Mouse (Mus musculus): ENCODE measurements around the gene Lhx5. TPM values are rescaled to one million over a fixed set of nuclear protein-coding genes. Genes with fewer than 3 reads are reported as not detected.

The Lhx5 gene
- polyA plus RNA-seq, 1 experiment: not detected

GRCm38 (mm10) chr5:120404831-120405591, 26.5 kb upstream of the Lhx5 start:
- Histone ChIP-seq H3K36me3 (ENCODE audit: control insufficient read depth, insufficient read depth, low read length) (no peaks in the 10 kb centered on the region), H3K4me1 (ENCODE audit: control insufficient read depth, insufficient read depth, insufficient read length) (no peaks in the 10 kb centered on the region), H3K27me3 (ENCODE audit: control insufficient read depth, insufficient read depth, low read length) (no peaks in the 10 kb centered on the region), H3K27ac (ENCODE audit: insufficient read depth, low read length) (no peak overlapping the region), H3K4me3 (ENCODE audit: extremely low read depth, insufficient read depth, insufficient read length) (no peak overlapping the region)
- TF ChIP-seq POLR2A (IDR thresholded peaks at IDR 0.05; ENCODE audit: low read depth, low read length) (no peak), CTCF (IDR thresholded peaks at IDR 0.05; ENCODE audit: extremely low read depth, insufficient read depth, insufficient read length, insufficient replicate concordance) (no peak)
- no peak for DNase-seq (ENCODE audit: low read depth in 1 of 2, low spot score in 2 of 2)
- WGBS: 76% methylated on average over 12 of the region's 12 CpGs

- TF ChIP-seq CTCF (IDR thresholded peaks at IDR 0.05; ENCODE audit: extremely low read depth, insufficient read depth, insufficient read length, insufficient replicate concordance) (no peak), POLR2A (IDR thresholded peaks at IDR 0.05; ENCODE audit: low read depth, low read length) (no peak)
- Histone ChIP-seq H3K27me3 (ENCODE audit: control insufficient read depth, insufficient read depth, low read length) (no peaks in the 10 kb centered on the region), H3K27ac (ENCODE audit: insufficient read depth, low read length) (no peak overlapping the region), H3K36me3 (ENCODE audit: control insufficient read depth, insufficient read depth, low read length) (no peaks in the 10 kb centered on the region), H3K4me3 (ENCODE audit: extremely low read depth, insufficient read depth, insufficient read length) (no peak overlapping the region), H3K4me1 (ENCODE audit: control insufficient read depth, insufficient read depth, insufficient read length) (no peaks in the 10 kb centered on the region)
- 69% methylated on average over 14 of the region's 14 CpGs for WGBS
- no peak for DNase-seq (ENCODE audit: low read depth in 1 of 2, low spot score in 2 of 2)
Measured at GRCm38 (mm10) chr5:120408933-120409332, 22.6 kb upstream of the Lhx5 start.

- 11% methylated on average over 41 of the region's 41 CpGs for WGBS
- TF ChIP-seq CTCF (IDR thresholded peaks at IDR 0.05; ENCODE audit: extremely low read depth, insufficient read depth, insufficient read length, insufficient replicate concordance): no peak
- no peak for TF ChIP-seq POLR2A (IDR thresholded peaks at IDR 0.05; ENCODE audit: low read depth, low read length)
Measured at GRCm38 (mm10) chr5:120409385-120410378, 21.8 kb upstream of the Lhx5 start.

GRCm38 (mm10) chr5:120413436-120413835, 18.1 kb upstream of the Lhx5 start:
- TF ChIP-seq POLR2A (IDR thresholded peaks at IDR 0.05; ENCODE audit: low read depth, low read length) (no peak), CTCF (IDR thresholded peaks at IDR 0.05; ENCODE audit: extremely low read depth, insufficient read depth, insufficient read length, insufficient replicate concordance) (no peak)
- H3K4me3 ChIP-seq (ENCODE audit: extremely low read depth, insufficient read depth, insufficient read length): no peak overlapping the region
- no peaks in the 10 kb centered on the region for H3K36me3 ChIP-seq (ENCODE audit: control insufficient read depth, insufficient read depth, low read length)
- DNase-seq (ENCODE audit: low read depth in 1 of 2, low spot score in 2 of 2): no peak
- no peak overlapping the region for H3K27ac ChIP-seq (ENCODE audit: insufficient read depth, low read length)
- H3K4me1 ChIP-seq (ENCODE audit: control insufficient read depth, insufficient read depth, insufficient read length): no peaks in the 10 kb centered on the region
- H3K27me3 ChIP-seq (ENCODE audit: control insufficient read depth, insufficient read depth, low read length): no peaks in the 10 kb centered on the region
- WGBS: 78% methylated on average over 6 of the region's 6 CpGs

More at GRCm38 (mm10) chr5:120409385-120410378, 21.8 kb upstream of the Lhx5 start:
- no peak overlapping the region for H3K4me3 ChIP-seq (ENCODE audit: extremely low read depth, insufficient read depth, insufficient read length)
- no peaks in the 10 kb centered on the region for H3K4me1 ChIP-seq (ENCODE audit: control insufficient read depth, insufficient read depth, insufficient read length)
- no peak overlapping the region for H3K27ac ChIP-seq (ENCODE audit: insufficient read depth, low read length)
- H3K36me3 ChIP-seq (ENCODE audit: control insufficient read depth, insufficient read depth, low read length): no peaks in the 10 kb centered on the region
- H3K27me3 ChIP-seq (ENCODE audit: control insufficient read depth, insufficient read depth, low read length): no peaks in the 10 kb centered on the region
- DNase-seq (ENCODE audit: low read depth in 1 of 2, low spot score in 2 of 2): no peak

- TF ChIP-seq POLR2A (IDR thresholded peaks at IDR 0.05; ENCODE audit: low read depth, low read length): no peak
- no peak for TF ChIP-seq CTCF (IDR thresholded peaks at IDR 0.05; ENCODE audit: extremely low read depth, insufficient read depth, insufficient read length, insufficient replicate concordance)
- H3K27ac ChIP-seq (ENCODE audit: insufficient read depth, low read length): no peak overlapping the region
- DNase-seq (ENCODE audit: low read depth in 1 of 2, low spot score in 2 of 2): no peak
- H3K27me3 ChIP-seq (ENCODE audit: control insufficient read depth, insufficient read depth, low read length): no peaks in the 10 kb centered on the region
- H3K4me3 ChIP-seq (ENCODE audit: extremely low read depth, insufficient read depth, insufficient read length): no peak overlapping the region
- WGBS: 87% methylated on average over 8 of the region's 8 CpGs
- H3K36me3 ChIP-seq (ENCODE audit: control insufficient read depth, insufficient read depth, low read length): no peaks in the 10 kb centered on the region
- H3K4me1 ChIP-seq (ENCODE audit: control insufficient read depth, insufficient read depth, insufficient read length): no peaks in the 10 kb centered on the region
Measured at GRCm38 (mm10) chr5:120420106-120420505, 11.4 kb upstream of the Lhx5 start.

- Histone ChIP-seq H3K27ac (ENCODE audit: insufficient read depth, low read length) (no peak overlapping the region), H3K4me1 (ENCODE audit: control insufficient read depth, insufficient read depth, insufficient read length) (no peaks in the 10 kb centered on the region), H3K36me3 (ENCODE audit: control insufficient read depth, insufficient read depth, low read length) (no peaks in the 10 kb centered on the region), H3K27me3 (ENCODE audit: control insufficient read depth, insufficient read depth, low read length) (peaks cover 14% of the 10 kb centered on the region), H3K4me3 (ENCODE audit: extremely low read depth, insufficient read depth, insufficient read length) (no peak overlapping the region)
- DNase-seq (ENCODE audit: low read depth in 1 of 2, low spot score in 2 of 2): no peak
- 2% methylated on average over 19 of the region's 19 CpGs for WGBS
- TF ChIP-seq CTCF (IDR thresholded peaks at IDR 0.05; ENCODE audit: extremely low read depth, insufficient read depth, insufficient read length, insufficient replicate concordance) (no peak), POLR2A (IDR thresholded peaks at IDR 0.05; ENCODE audit: low read depth, low read length) (no peak)
Measured at GRCm38 (mm10) chr5:120424039-120424438, 7.5 kb upstream of the Lhx5 start.

Measured in spleen, adult 2 months (tissue).